Mouse (Mus musculus) intestine, embryonic 14.5 days (tissue): ENCODE data around the gene Smr2. TPM values are rescaled to one million over a fixed set of nuclear protein-coding genes. Genes with fewer than 3 reads are reported as not detected.
"Not testable (repeated sequence)": the region's sequence is repeated elsewhere in the genome, so short reads cannot be mapped to it uniquely, and the experiment has no call there.

Source experiments
- ATAC-seq: fragments of 200-750 bp; cut with Nextera tagmentation; replicated peaks from 2 replicates; pipeline ENCODE4 v1.8.0; 2017; ENCODE audit warnings: low read depth, moderate number of reproducible peaks, moderate TSS enrichment, moderate library complexity; ENCODE audit not compliant: low FRiP score, low TSS enrichment
- DNase-seq: peaks from one replicate; pipeline ENCODE4 v3.0.0-alpha.2; 2018; ENCODE audit warnings: low spot score
- H3K27ac ChIP-seq: fragments of 300-500 bp; sonication (generic); 2 replicates; pipeline ENCODE4 v1.5.1; 2014; ENCODE audit warnings: low read depth, mild to moderate bottlenecking, control low read depth
- H3K27me3 ChIP-seq: fragments of 300-500 bp; sonication (generic); replicated peaks from 2 replicates; pipeline ENCODE4 v1.6.1; 2014; ENCODE audit warnings: low read length, control low read depth; ENCODE audit not compliant: control insufficient read depth, insufficient read depth
- H3K36me3 ChIP-seq: fragments of 300-500 bp; sonication (generic); 2 replicates; pipeline ENCODE4 v1.6.1; 2014; ENCODE audit warnings: low read length, control low read depth; ENCODE audit not compliant: control insufficient read depth, insufficient read depth
- H3K4me1 ChIP-seq: fragments of 300-500 bp; sonication (generic); replicated peaks from 2 replicates; pipeline ENCODE4 v1.6.1; 2014; ENCODE audit warnings: low read length, control low read depth, mixed read lengths; ENCODE audit not compliant: control insufficient read depth, insufficient read depth
- H3K4me2 ChIP-seq: fragments of 300-500 bp; sonication (generic); 2 replicates; pipeline ENCODE4 v1.6.1; 2014; ENCODE audit warnings: low read length
- H3K4me3 ChIP-seq: fragments of 300-500 bp; sonication (generic); 2 replicates; pipeline ENCODE4 v1.5.1; 2014; ENCODE audit warnings: low read depth, low read length, control low read depth, mixed read lengths
- H3K9ac ChIP-seq: fragments of 300-500 bp; sonication (generic); 2 replicates; pipeline ENCODE4 v1.6.1; 2014; ENCODE audit warnings: mild to moderate bottlenecking, low read length
- H3K9me3 ChIP-seq: fragments of 300-500 bp; sonication (generic); 2 replicates; pipeline ENCODE4 v1.6.1; 2016; ENCODE audit warnings: low read length, control low read depth; ENCODE audit not compliant: control insufficient read depth
- WGBS: fragments of 180-500 bp; shearing (Covaris S2); extraction: QIAGEN DNeasy Blood & Tissue Kit; methylation state at CpG from one replicate; pipeline ENCODE4 v1.1.7; 2014; 5-methylcytosine and 5-hydroxymethylcytosine counted together
- polyA plus RNA-seq: library from polyadenylated mRNA; unstranded; fragments of >200 nt; fragmentation: Nextera tagmentation; extraction: Ambion mirVana; gene quantifications from 2 replicates; pipeline ENCODE4 v1.2.1, GENCODE M21; 2014

Smr2 gene
- polyA plus RNA-seq = not detected in 2 replicates

DNA sequence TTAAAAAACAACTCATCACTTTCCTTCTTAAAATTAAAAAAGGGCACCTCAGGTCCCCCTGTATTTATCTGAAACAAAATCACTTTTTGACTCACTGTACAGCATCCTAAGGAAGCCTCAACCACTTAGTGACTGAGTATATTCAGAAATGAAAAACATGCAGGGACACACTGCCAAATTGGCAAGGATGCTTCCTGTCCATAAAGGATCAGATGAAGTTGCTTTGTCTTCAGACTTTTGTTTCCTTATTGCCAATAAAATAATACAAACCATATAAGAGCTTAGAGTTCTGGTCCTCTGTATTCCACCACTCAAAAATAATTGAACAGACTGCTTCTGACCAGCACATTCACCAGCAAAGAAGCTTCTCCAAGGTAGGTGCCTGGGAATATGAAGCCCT, at the start of gene Smr2:
Gene Smr2 (plus strand): TSS at position 301 of the 400 bp plus-strand sequence.
- H3K27ac ChIP-seq, DNase-seq, H3K4me1 ChIP-seq, H3K36me3 ChIP-seq, H3K4me2 ChIP-seq, H3K4me3 ChIP-seq, ATAC-seq, H3K9ac ChIP-seq, H3K9me3 ChIP-seq, H3K27me3 ChIP-seq: not testable (repeated sequence)

DNA sequence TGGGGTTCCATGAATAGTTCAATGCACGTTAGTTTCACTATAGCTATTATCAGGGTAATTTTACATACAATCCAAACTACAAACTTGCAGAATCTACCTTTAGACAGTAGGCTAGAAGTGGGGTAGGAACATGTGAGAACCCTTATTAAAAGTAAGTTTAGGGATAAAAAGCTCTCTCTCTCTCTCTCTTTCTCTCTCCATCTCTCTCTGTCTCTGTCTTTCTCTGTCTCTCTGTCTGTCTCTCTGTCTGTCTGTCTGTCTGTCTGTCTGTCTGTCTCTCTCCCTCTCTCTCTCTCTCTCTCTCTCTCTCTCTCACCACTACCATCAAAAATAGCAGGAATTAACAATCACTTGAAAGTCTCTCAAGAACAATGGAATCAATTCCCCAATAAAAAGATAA, 25.1 kb downstream of the Smr2 start, which contains the start of gene Gm11116:
Gene Gm11116 (minus strand): TSS at position 101 of the 400 bp plus-strand sequence.
- DNase-seq = no peak
- Histone ChIP-seq H3K4me1 (no peaks in the 10 kb centered on the region), H3K36me3 (no peaks in the 10 kb centered on the region), H3K27ac (no peak within 1 kb of the TSS), H3K9me3 (no peaks in the 10 kb centered on the region), H3K27me3 (no peaks in the 10 kb centered on the region), H3K9ac (no peak within 1 kb of the TSS), H3K4me3 (no peak within 1 kb of the TSS), H3K4me2 (no peak within 1 kb of the TSS)
- no peak for ATAC-seq
- 65% methylated on average over 1 of the region's 1 CpGs for WGBS

DNA sequence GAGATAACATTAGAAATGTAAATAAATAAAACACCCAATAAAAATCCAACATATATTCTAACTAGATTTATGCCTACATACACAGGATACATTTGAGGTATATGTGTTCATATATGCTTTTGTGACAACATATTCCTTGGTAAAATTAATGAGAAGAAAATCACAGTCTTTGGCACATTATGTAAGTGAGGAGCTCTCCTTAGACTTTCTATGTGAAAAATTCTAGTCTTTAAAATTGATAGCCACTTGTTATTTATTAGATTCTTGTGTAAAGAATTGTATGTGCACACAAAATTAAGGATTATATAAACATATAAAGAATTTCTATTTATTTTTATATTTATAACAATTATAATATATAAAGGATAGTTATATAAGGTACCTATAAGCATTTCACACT, 67.6 kb downstream of the Smr2 start, which contains the start of gene Gm11115:
Gene Gm11115 (minus strand): TSS at position 101 of the 400 bp plus-strand sequence.
- Histone ChIP-seq H3K4me1 (no peaks in the 10 kb centered on the region), H3K27ac (no peak within 1 kb of the TSS), H3K4me2 (no peak within 1 kb of the TSS), H3K9me3 (no peaks in the 10 kb centered on the region), H3K9ac (no peak within 1 kb of the TSS), H3K27me3 (no peaks in the 10 kb centered on the region), H3K36me3 (no peaks in the 10 kb centered on the region), H3K4me3 (no peak within 1 kb of the TSS)
- DNase-seq (no peak), ATAC-seq (no peak)

Other genes with a start within 250 kb of the Smr2 start
- not detected in 2 replicates for gene Odam, start 201.5 kb upstream of the Smr2 start, polyA plus RNA-seq
- gene Csn3, start 161.0 kb upstream of the Smr2 start, polyA plus RNA-seq = 0.49 and 1.0 TPM in 2 replicates
- gene 2310003L06Rik, start 117.1 kb upstream of the Smr2 start, polyA plus RNA-seq = not detected in 2 replicates
- not detected in 2 replicates for gene Gm28434, start 117.0 kb upstream of the Smr2 start, polyA plus RNA-seq
- gene Cabs1, start 107.1 kb upstream of the Smr2 start, polyA plus RNA-seq = not detected in 2 replicates
- gene Smr3a, start 84.0 kb upstream of the Smr2 start, polyA plus RNA-seq = not detected in 2 replicates
- not detected in 2 replicates for gene Gm11116, start 25.0 kb downstream of the Smr2 start, polyA plus RNA-seq
- gene Gm11115, start 67.5 kb downstream of the Smr2 start, polyA plus RNA-seq = not detected in 2 replicates
- gene Gm7714, start 182.4 kb downstream of the Smr2 start, polyA plus RNA-seq = not detected in 2 replicates
- not detected in 2 replicates for gene Prol1, start 230.8 kb downstream of the Smr2 start, polyA plus RNA-seq